Mouse (Mus musculus) thymus, adult 2 months (tissue): ENCODE measurements at regions not wholly inside any gene's neighbourhood (a gene's known extent, or its start where the extent isn't known, plus 50 kb on each side); places are given as distances from the start of the nearest gene placed in this dataset.

ENCODE experiments used
- DNase-seq: peaks from one replicate; pipeline ENCODE4 v3.0.0; 2021
- H3K27ac ChIP-seq: fragments of 200-500 bp; 2 replicates; pipeline ENCODE4 v1.5.1; 2012; ENCODE audit warnings: low read length, control low read depth; ENCODE audit not compliant: control insufficient read depth, insufficient read depth
- H3K27me3 ChIP-seq: fragments of 200-500 bp; 2 replicates; pipeline ENCODE4 v1.6.1; 2012; ENCODE audit warnings: mild to moderate bottlenecking, low read length, moderate library complexity, mixed read lengths; ENCODE audit not compliant: control insufficient read depth, insufficient read depth
- H3K36me3 ChIP-seq: fragments of 200-500 bp; 2 replicates; pipeline ENCODE4 v1.6.1; 2012; ENCODE audit warnings: mild to moderate bottlenecking, low read length, moderate library complexity; ENCODE audit not compliant: control insufficient read depth, insufficient read depth
- H3K4me1 ChIP-seq: fragments of 200-500 bp; replicated peaks from 2 replicates; pipeline ENCODE4 v1.6.1; 2012; ENCODE audit warnings: low read length; ENCODE audit not compliant: control insufficient read depth, insufficient read depth
- H3K4me3 ChIP-seq: fragments of 200-500 bp; 2 replicates; pipeline ENCODE4 v1.5.1; 2012; ENCODE audit warnings: mild to moderate bottlenecking, low read length, control low read depth, moderate library complexity; ENCODE audit not compliant: control insufficient read depth, insufficient read depth
- CTCF ChIP-seq: fragments of 200-500 bp; IDR thresholded peaks from 2 replicates; pipeline ENCODE4 v1.5.1; 2012; ENCODE audit warnings: mild to moderate bottlenecking, control low read depth, low read length, moderate library complexity, borderline replicate concordance; ENCODE audit not compliant: control insufficient read depth, poor library complexity, insufficient read depth; ENCODE audit errors: extremely low read depth
- POLR2A ChIP-seq: fragments of 200-500 bp; IDR thresholded peaks from 2 replicates; pipeline ENCODE4 v1.6.1; 2012; ENCODE audit warnings: mild to moderate bottlenecking, low read length, control low read depth, moderate library complexity; ENCODE audit not compliant: control insufficient read depth, poor library complexity, insufficient read depth; ENCODE audit errors: extremely low read depth
- WGBS: fragments of 180-500 bp; shearing (Covaris S2); methylation state at CpG from one replicate; pipeline ENCODE4 v1.1.7; 2018; 5-methylcytosine and 5-hydroxymethylcytosine counted together

GRCm38 (mm10) chr9:112909311-112910101, 673.8 kb upstream of the Arpp21 start:
- Histone ChIP-seq H3K27ac (no peak overlapping the region), H3K4me1 (no peaks in the 10 kb centered on the region), H3K27me3 (no peaks in the 10 kb centered on the region), H3K4me3 (no peak overlapping the region), H3K36me3 (no peaks in the 10 kb centered on the region)
- no peak for DNase-seq
- WGBS: 82% methylated on average over 6 of the region's 6 CpGs
- no peak for TF ChIP-seq CTCF
- TF ChIP-seq POLR2A: no peak

- no peak for DNase-seq
- H3K27me3 ChIP-seq: no peaks in the 10 kb centered on the region
- no peak overlapping the region for H3K27ac ChIP-seq
- H3K4me3 ChIP-seq: no peak overlapping the region
- 80% methylated on average over 6 of the region's 6 CpGs for WGBS
- no peak for TF ChIP-seq POLR2A
- no peak for TF ChIP-seq CTCF
- no peaks in the 10 kb centered on the region for H3K36me3 ChIP-seq
- H3K4me1 ChIP-seq: no peaks in the 10 kb centered on the region
Observed at GRCm38 (mm10) chr9:112905955-112906354, 670.2 kb upstream of the Arpp21 start.

GRCm38 (mm10) chr9:112864921-112865320, 629.2 kb upstream of the Arpp21 start:
- TF ChIP-seq CTCF (no peak), POLR2A (no peak)
- no peak overlapping the region for H3K4me3 ChIP-seq
- 41% methylated on average over 1 of the region's 1 CpGs for WGBS
- no peaks in the 10 kb centered on the region for H3K36me3 ChIP-seq
- H3K4me1 ChIP-seq: no peaks in the 10 kb centered on the region
- no peak for DNase-seq
- no peak overlapping the region for H3K27ac ChIP-seq
- no peaks in the 10 kb centered on the region for H3K27me3 ChIP-seq

- no peak overlapping the region for H3K4me3 ChIP-seq
- H3K27me3 ChIP-seq: no peaks in the 10 kb centered on the region
- no peak for DNase-seq
- WGBS: 71% methylated on average over 8 of the region's 8 CpGs
- H3K4me1 ChIP-seq: no peaks in the 10 kb centered on the region
- no peaks in the 10 kb centered on the region for H3K36me3 ChIP-seq
- H3K27ac ChIP-seq: no peak overlapping the region
- TF ChIP-seq CTCF (no peak), POLR2A (no peak)
Observed at GRCm38 (mm10) chr9:112861136-112861535, 625.4 kb upstream of the Arpp21 start.

GRCm38 (mm10) chr9:112860307-112860893, 624.7 kb upstream of the Arpp21 start:
- TF ChIP-seq POLR2A (no peak), CTCF (no peak)
- DNase-seq: no peak
- H3K4me3 ChIP-seq: no peak overlapping the region
- no peaks in the 10 kb centered on the region for H3K4me1 ChIP-seq
- H3K36me3 ChIP-seq: no peaks in the 10 kb centered on the region
- WGBS: 90% methylated on average over 3 of the region's 3 CpGs
- H3K27ac ChIP-seq: no peak overlapping the region
- no peaks in the 10 kb centered on the region for H3K27me3 ChIP-seq

GRCm38 (mm10) chr9:112841473-112841872, 605.7 kb upstream of the Arpp21 start:
- TF ChIP-seq CTCF (no peak), POLR2A (no peak)
- H3K27ac ChIP-seq: no peak overlapping the region
- no peak for DNase-seq
- H3K36me3 ChIP-seq: no peaks in the 10 kb centered on the region
- no peak overlapping the region for H3K4me3 ChIP-seq
- no peaks in the 10 kb centered on the region for H3K27me3 ChIP-seq
- H3K4me1 ChIP-seq: no peaks in the 10 kb centered on the region
- 89% methylated on average over 6 of the region's 6 CpGs for WGBS
